Mouse (Mus musculus) cerebellum, postnatal 14 days (tissue): ENCODE results near the gene Tmem62.
A peak's percentile ranks its signal among the peaks of the same experiment; 100 is the strongest.
"Not testable (repeated sequence)": the region's sequence is repeated elsewhere in the genome, so short reads cannot be mapped to it uniquely, and the experiment has no call there.

Experiments used
- DNase-seq, 2 experiments: peaks; one replicate each; pipeline ENCODE4 v3.0.0; 2021; ENCODE audit warnings: mixed read lengths in 2 of 2

Gene Tmem62

GRCm38 (mm10) chr2:120976990-120977925, at the start of gene Tmem62:
Gene Tmem62, plus strand, starts transcription at chr2:120977017.
- peak; percentile 75 to 82 for DNase-seq

- no peak for DNase-seq
Observed at GRCm38 (mm10) chr2:120933038-120933437, 43.8 kb upstream of the Tmem62 start.

- peak; percentile 51 to 54 for DNase-seq
Observed at GRCm38 (mm10) chr2:120951208-120951607, 25.6 kb upstream of the Tmem62 start.

GRCm38 (mm10) chr2:120952176-120952938, 24.5 kb upstream of the Tmem62 start:
- no peak for DNase-seq

GRCm38 (mm10) chr2:120959363-120959762, 17.5 kb upstream of the Tmem62 start:
- no peak for DNase-seq

- DNase-seq: no peak
Observed at GRCm38 (mm10) chr2:120959827-120960226, 17.0 kb upstream of the Tmem62 start.

- DNase-seq: no peak
Observed at GRCm38 (mm10) chr2:120960261-120960660, 16.6 kb upstream of the Tmem62 start.

GRCm38 (mm10) chr2:120963110-120963509, 13.7 kb upstream of the Tmem62 start:
- DNase-seq: no peak

GRCm38 (mm10) chr2:120965486-120965885, 11.3 kb upstream of the Tmem62 start:
- DNase-seq: no peak

GRCm38 (mm10) chr2:120970045-120970539, 6.7 kb upstream of the Tmem62 start:
- peak; percentile 50 to 54 for DNase-seq

- DNase-seq: peak; percentile 90 to 91
Observed at GRCm38 (mm10) chr2:120970559-120971080, 6.2 kb upstream of the Tmem62 start, which contains the start of gene Ubr1. Gene Ubr1, minus strand, starts transcription at chr2:120970715.

- no peak for DNase-seq
Observed at GRCm38 (mm10) chr2:120971766-120972165, 5.1 kb upstream of the Tmem62 start.

GRCm38 (mm10) chr2:120972257-120972656, 4.6 kb upstream of the Tmem62 start:
- not testable (repeated sequence) for DNase-seq

- DNase-seq: peak in 1 of 2 experiments; percentile 22
Observed at GRCm38 (mm10) chr2:120972964-120973363, 3.9 kb upstream of the Tmem62 start.

- peak; percentile 47 for DNase-seq
Observed at GRCm38 (mm10) chr2:120976308-120976707, 509 bp upstream of the Tmem62 start.

- no peak for DNase-seq
Observed at GRCm38 (mm10) chr2:120977926-120978692, 1.3 kb downstream of the Tmem62 start.

- no peak for DNase-seq
Observed at GRCm38 (mm10) chr2:120978693-120979037, 1.8 kb downstream of the Tmem62 start.

GRCm38 (mm10) chr2:120979819-120980218, 3.0 kb downstream of the Tmem62 start:
- DNase-seq: no peak

GRCm38 (mm10) chr2:120980861-120981260, 4.0 kb downstream of the Tmem62 start:
- DNase-seq: no peak

GRCm38 (mm10) chr2:120983611-120984010, 6.8 kb downstream of the Tmem62 start:
- no peak for DNase-seq

GRCm38 (mm10) chr2:120985241-120985640, 8.4 kb downstream of the Tmem62 start:
- peak in 1 of 2 experiments; percentile 34 for DNase-seq

GRCm38 (mm10) chr2:120991196-120991595, 14.4 kb downstream of the Tmem62 start:
- no peak for DNase-seq
